Mouse (Mus musculus) liver (tissue): ENCODE data around the gene Cdh13.

Source experiments
- DNase-seq: peaks from one replicate; pipeline ENCODE4 v3.0.0-alpha.2; 2020; ENCODE audit warnings: mixed read lengths

The Cdh13 gene

GRCm38 (mm10) chr8:118968896-118969295 lies 685.4 kb downstream of the Cdh13 start:
- DNase-seq = no peak

GRCm38 (mm10) chr8:118979800-118980199 lies 696.3 kb downstream of the Cdh13 start:
- no peak for DNase-seq

- DNase-seq = no peak
Observed at GRCm38 (mm10) chr8:118983724-118984123, 700.2 kb downstream of the Cdh13 start.

GRCm38 (mm10) chr8:118986796-118987195 lies 703.3 kb downstream of the Cdh13 start:
- no peak for DNase-seq

- DNase-seq = no peak
Observed at GRCm38 (mm10) chr8:118995641-118996188, 712.2 kb downstream of the Cdh13 start.

- DNase-seq = no peak
Observed at GRCm38 (mm10) chr8:119000595-119000994, 717.1 kb downstream of the Cdh13 start.

GRCm38 (mm10) chr8:119004821-119005220 lies 721.3 kb downstream of the Cdh13 start:
- DNase-seq = no peak

- DNase-seq = no peak
Observed at GRCm38 (mm10) chr8:119018675-119019074, 735.1 kb downstream of the Cdh13 start.

DNA sequence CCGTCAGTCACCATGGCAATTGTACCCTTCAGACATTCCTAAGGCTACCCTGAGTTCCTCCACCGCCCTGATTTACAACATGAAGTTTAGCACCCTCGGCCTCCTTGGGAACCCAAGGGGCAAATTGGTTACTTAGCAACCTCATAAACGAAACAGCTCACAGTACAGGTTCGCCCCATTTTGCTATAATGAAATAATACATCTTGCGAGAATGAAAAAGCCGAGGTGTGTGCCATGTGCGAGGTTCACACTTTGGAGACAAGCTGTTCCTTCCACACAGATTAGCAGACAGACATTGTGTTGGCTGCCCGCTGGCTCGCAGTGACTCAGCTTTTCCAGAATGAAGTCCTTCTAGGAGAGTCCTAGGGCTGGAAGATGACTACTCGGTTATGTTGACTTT lies 737.2 kb downstream of the Cdh13 start:
- no peak for DNase-seq

DNA sequence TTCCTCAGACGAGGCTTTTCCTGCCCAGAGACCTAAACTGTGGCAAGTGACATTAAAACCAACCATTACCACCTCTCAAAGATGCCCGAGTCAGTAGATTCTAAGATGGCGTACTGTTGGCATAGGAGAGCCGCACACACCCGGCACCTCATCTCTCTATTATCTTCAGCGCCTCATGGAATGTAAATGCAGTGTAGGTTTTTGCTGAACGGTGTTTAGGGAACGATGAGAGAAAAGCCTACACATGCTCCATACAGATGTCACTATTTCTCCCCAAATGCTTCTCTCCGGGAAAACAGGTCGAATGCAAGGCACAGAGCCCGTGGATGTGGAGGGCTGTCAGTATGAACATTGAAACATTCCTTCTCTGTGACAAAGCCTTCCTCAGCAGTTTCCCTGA lies 737.9 kb downstream of the Cdh13 start:
- DNase-seq = no peak

- DNase-seq = no peak
Observed at GRCm38 (mm10) chr8:119022301-119022870, 738.9 kb downstream of the Cdh13 start.

- DNase-seq = no peak
Observed at GRCm38 (mm10) chr8:119033398-119033797, 749.9 kb downstream of the Cdh13 start.

GRCm38 (mm10) chr8:119034037-119034436 lies 750.5 kb downstream of the Cdh13 start:
- DNase-seq = no peak

DNA sequence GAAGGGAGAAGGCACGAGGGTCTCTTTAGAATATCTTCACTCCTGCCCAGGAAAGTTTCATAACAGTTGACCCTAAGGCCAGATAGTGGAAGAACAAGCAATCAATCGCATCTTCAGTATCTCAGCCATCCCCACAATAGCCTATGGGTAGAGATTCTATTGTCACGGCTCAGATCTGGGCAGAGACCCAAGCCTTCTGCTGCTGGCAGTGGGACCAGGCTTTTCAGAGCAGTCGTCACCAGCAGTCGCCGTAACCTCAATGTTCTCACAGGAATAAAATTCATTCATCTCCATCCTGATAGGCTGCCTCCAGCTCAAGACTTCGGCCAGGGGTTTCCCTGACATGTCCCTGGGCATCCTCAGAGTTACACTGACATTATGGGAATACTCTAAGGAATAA lies 751.6 kb downstream of the Cdh13 start:
- no peak for DNase-seq

GRCm38 (mm10) chr8:119037571-119037970 lies 754.0 kb downstream of the Cdh13 start:
- no peak for DNase-seq

DNA sequence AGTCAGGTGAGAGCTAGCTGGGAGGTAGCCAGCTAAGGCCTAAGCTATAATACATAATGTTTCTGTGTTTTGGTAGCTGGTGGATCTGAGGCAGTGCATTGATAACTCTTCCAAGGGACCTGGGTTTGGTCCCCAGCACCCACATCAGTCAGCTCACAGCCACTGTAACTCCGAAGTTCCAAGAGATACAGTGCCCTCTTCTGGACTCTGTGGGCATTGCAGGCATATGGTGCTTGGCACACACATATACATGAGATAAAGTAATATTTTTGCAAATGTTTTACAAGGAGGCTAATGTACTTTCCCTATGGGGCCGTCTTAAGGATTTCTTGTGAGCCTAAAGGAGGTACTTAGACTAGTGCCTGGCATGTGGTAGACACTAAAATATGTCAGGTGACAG lies 755.8 kb downstream of the Cdh13 start:
- no peak for DNase-seq

GRCm38 (mm10) chr8:119057876-119058275 lies 774.3 kb downstream of the Cdh13 start:
- DNase-seq = no peak

GRCm38 (mm10) chr8:119061671-119062070 lies 778.1 kb downstream of the Cdh13 start:
- DNase-seq = no peak

DNA sequence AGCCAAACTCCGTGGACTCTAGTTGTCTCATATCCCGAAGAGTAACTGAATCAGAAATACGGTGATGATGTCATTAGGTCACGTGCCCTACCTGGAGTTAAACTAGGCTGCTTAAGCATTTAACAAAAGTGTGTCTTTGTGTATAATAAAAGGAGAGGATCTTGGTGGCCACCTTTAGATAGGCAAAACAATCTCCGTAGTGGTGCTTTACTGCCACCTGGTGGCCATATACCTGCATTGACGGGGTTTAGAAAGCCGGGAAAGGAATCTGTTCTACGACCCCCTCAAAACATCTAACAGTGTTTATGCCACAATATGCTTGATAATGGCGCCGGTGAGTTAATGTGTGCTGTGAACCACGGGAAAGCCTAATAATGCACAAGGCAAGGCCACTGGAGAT lies 781.0 kb downstream of the Cdh13 start:
- DNase-seq = peak; percentile 21

GRCm38 (mm10) chr8:119072291-119072690 lies 788.8 kb downstream of the Cdh13 start:
- no peak for DNase-seq

- no peak for DNase-seq
Observed at GRCm38 (mm10) chr8:119085022-119085421, 801.5 kb downstream of the Cdh13 start.

- DNase-seq = no peak
Observed at GRCm38 (mm10) chr8:119098261-119098660, 814.7 kb downstream of the Cdh13 start.

- DNase-seq = no peak
Observed at GRCm38 (mm10) chr8:119102871-119103270, 819.3 kb downstream of the Cdh13 start.

DNA sequence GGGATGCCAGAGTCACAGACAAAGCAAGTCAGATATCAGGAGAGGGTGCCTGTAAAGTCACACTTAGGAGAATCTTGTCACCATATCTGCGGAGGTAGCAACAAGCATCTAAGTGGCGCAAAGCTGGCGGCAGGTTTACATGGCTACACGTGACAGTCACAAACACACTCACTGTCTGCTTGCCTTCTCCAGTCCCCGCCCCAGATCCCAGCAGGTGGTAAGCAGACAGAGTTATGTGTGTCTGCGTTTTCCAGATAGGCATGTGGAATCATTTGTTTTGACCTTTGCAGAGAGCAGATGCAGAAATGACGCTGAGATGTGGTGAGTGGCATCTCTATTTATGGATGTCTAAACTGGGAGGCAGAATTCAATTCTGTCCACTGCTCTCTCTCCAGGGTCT lies 826.1 kb downstream of the Cdh13 start:
- no peak for DNase-seq

GRCm38 (mm10) chr8:119112861-119113260 lies 829.3 kb downstream of the Cdh13 start:
- DNase-seq = no peak
